8 mouse cellular contexts compared by ENCODE assay signal in the genomic region with DNA sequence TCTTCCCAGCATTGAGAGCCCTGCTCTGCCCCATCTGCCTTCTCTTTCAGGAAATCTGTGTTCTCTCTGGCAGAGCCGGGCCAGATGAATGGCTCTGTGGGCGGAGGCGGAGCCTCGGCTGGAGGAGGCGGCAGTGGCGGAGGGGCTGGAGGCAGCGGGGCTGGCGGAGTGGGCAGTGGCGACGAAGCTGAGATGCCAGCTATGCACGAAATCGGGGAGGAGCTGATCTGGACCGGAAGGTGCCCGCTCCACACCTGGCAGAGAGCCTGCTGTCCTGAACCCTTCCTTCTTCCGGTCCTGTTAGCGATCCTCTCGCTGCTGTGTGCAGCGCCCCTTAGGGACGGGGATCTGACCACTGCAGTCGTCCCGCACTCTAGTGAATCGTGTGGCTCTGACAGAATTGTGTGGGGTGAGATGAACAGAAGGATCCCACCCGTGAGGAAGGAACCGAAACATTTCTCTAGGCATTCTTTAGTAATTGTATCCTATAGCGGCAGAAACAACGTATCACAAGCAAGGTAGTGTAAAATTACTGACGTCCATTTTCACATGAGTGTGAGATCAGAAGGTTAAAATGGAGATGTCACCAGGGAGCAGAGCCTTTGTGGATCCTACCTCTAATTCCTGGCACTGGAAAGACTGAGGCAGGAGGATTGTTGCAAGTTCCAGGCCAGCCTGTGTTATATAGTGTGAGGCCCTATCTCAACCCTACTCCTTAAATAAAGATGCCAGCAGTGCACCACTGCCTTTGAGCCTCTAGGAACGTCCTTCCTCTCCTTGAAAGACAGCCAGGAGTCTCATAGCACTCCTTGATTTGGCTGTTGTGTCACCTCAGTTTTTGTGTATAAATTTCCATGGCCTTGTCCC. TPM values are rescaled to one million over a fixed set of nuclear protein-coding genes. Genes with fewer than 3 reads are reported as not detected.
DNase-seq lines count a peak whose midpoint lies in the region; ATAC-seq and TF ChIP-seq lines count a peak whose summit lies in the region.

No protein-coding gene starts in this region.

- H3K36me3 ChIP-seq in heart, embryonic 13.5 days = no peaks in the 10 kb centered on the region
- no peaks in the 10 kb centered on the region for H3K36me3 ChIP-seq in liver, embryonic 11.5 days (ENCODE audit: control insufficient read depth, insufficient read depth, low read length)
- no peaks in the 10 kb centered on the region for H3K36me3 ChIP-seq in myocyte (ENCODE audit: control insufficient read depth, insufficient read depth)

- no peaks in the 10 kb centered on the region for H3K9me3 ChIP-seq in heart, embryonic 13.5 days
- H3K9me3 ChIP-seq in liver, embryonic 11.5 days (ENCODE audit: control insufficient read depth, low read length) = no peaks in the 10 kb centered on the region

- H3K79me2 ChIP-seq in myocyte (ENCODE audit: control insufficient read depth, insufficient read depth) = no peaks in the 10 kb centered on the region

- H3K27ac ChIP-seq in heart, embryonic 13.5 days (replicated peaks) = peak overlapping the region; percentile 74
- H3K27ac ChIP-seq in liver, embryonic 11.5 days (ENCODE audit: low read depth, low read length) = no peak overlapping the region; the same call in 1 of the 2 replicates

- DNase-seq in CD4-positive helper T cell, adult 2 months (ENCODE audit: low read depth, low spot score) = peak; percentile 80
- peak; percentile 97 for DNase-seq in brain, embryonic 14.5 days (ENCODE audit: low read depth)
- DNase-seq in fibroblast of lung, adult 2 months (ENCODE audit: low read depth) = peak; percentile 87
- peak; percentile 93 for DNase-seq in kidney, postnatal 10 days
- peak; percentile 71 for DNase-seq in liver, embryonic 11.5 days (ENCODE audit: low spot score)
- DNase-seq in spleen, postnatal 4 days (ENCODE audit: low spot score in 2 of 2) = peak; percentile 47 to 75

- WGBS in heart, embryonic 13.5 days = 2% methylated on average over 27 of the region's 28 CpGs
- 3% methylated on average over 24 of the region's 28 CpGs for WGBS in liver, embryonic 11.5 days

- TF ChIP-seq POLR2A in brain, embryonic 14.5 days (IDR thresholded peaks at IDR 0.05; ENCODE audit: borderline replicate concordance, extremely low read depth, insufficient read depth, insufficient read length, poor library complexity, severe bottlenecking) = no peak
- peak; percentile 70 for TF ChIP-seq POLR2A in myocyte (IDR thresholded peaks at IDR 0.05; ENCODE audit: insufficient read length, low read depth)

- ATAC-seq in heart, embryonic 13.5 days (ENCODE audit: extremely low read depth, insufficient number of reproducible peaks, low FRiP score, low TSS enrichment) = peak; percentile 81
- peak; percentile 83 for ATAC-seq in liver, embryonic 11.5 days (replicated peaks; ENCODE audit: low FRiP score)

- peak; percentile 68 for TF ChIP-seq CTCF in brain, embryonic 14.5 days (IDR thresholded peaks at IDR 0.05; ENCODE audit: borderline replicate concordance, extremely low read depth, insufficient read depth, insufficient read length)

- H3K9ac ChIP-seq in heart, embryonic 13.5 days = peak overlapping the region; percentile 77
- H3K9ac ChIP-seq in liver, embryonic 11.5 days (ENCODE audit: low read depth, low read length) = peak overlapping the region; percentile 62

- H3K4me2 ChIP-seq in heart, embryonic 13.5 days = peak overlapping the region; percentile 70
- peak overlapping the region; percentile 78 for H3K4me2 ChIP-seq in liver, embryonic 11.5 days
- peak overlapping the region; percentile 76 for H3K4me2 ChIP-seq in myocyte (ENCODE audit: low read depth)

- H3K4me1 ChIP-seq in heart, embryonic 13.5 days = peaks cover 5% of the 10 kb centered on the region
- no peaks in the 10 kb centered on the region for H3K4me1 ChIP-seq in liver, embryonic 11.5 days (replicated peaks; ENCODE audit: control insufficient read depth, insufficient read depth, low read length)

- no peak overlapping the region for H3ac ChIP-seq in myocyte (ENCODE audit: control insufficient read depth, insufficient read length)

- H3K27me3 ChIP-seq in heart, embryonic 13.5 days (replicated peaks) = 0 out of 2 replicates have a peak, but pooled peaks cover 4% of the 10 kb centered on the region
- H3K27me3 ChIP-seq in liver, embryonic 11.5 days (replicated peaks; ENCODE audit: control insufficient read depth, insufficient read depth, low read length) = peaks cover 3% of the 10 kb centered on the region; the same call in 1 of the 2 replicates
- H3K27me3 ChIP-seq in myocyte (ENCODE audit: control insufficient read depth, insufficient read depth, insufficient read length) = peaks cover 8% of the 10 kb centered on the region

- H3K4me3 ChIP-seq in heart, embryonic 13.5 days = peak overlapping the region; percentile 60
- peak overlapping the region; percentile 64 for H3K4me3 ChIP-seq in liver, embryonic 11.5 days (ENCODE audit: low read depth, low read length)
- peak overlapping the region; percentile 16 for H3K4me3 ChIP-seq in myocyte

TF ChIP-seq in myocyte, 11 proteins besides CTCF, POLR2A, EP300 and RAD21:
- TF ChIP-seq TCF3 (IDR thresholded peaks at IDR 0.05; ENCODE audit: insufficient read length, low read depth) = no peak
- TF ChIP-seq MYOG (IDR thresholded peaks at IDR 0.05; ENCODE audit: control insufficient read depth in 1 of 3, insufficient read depth in 1 of 3, insufficient read length in 2 of 3, low read depth in 2 of 3) = peak in 1 of 3 experiments; percentile 31

RNA-seq across cellular contexts. Expression of gene Slc4a5, which starts 48.7 kb away (rescaled TPM):
- 2.1 and 7.0 TPM in 2 replicates for polyA plus RNA-seq in brain, embryonic 14.5 days (2012; rRNA removed)
- 0.11 and 0.37 TPM in 2 replicates for polyA plus RNA-seq in heart, embryonic 13.5 days (2015; fragmentation: Nextera tagmentation; extraction: Ambion mirVana)
- polyA plus RNA-seq in liver, embryonic 11.5 days (2014; fragmentation: Nextera tagmentation; extraction: Ambion mirVana) = 0.23 and 0.41 TPM in 2 replicates
- polyA plus RNA-seq in myocyte (2012; fragmentation: generic; extraction: Trizol) = 0.02 TPM

RNA-seq across cellular contexts. Expression of gene Mthfd2, which starts 57.3 kb away (rescaled TPM):
- 18.8 and 19.6 TPM in 2 replicates for polyA plus RNA-seq in brain, embryonic 14.5 days (2012; rRNA removed)
- 27.6 and 30.9 TPM in 2 replicates for polyA plus RNA-seq in heart, embryonic 13.5 days (2015; fragmentation: Nextera tagmentation; extraction: Ambion mirVana)
- polyA plus RNA-seq in liver, embryonic 11.5 days (2014; fragmentation: Nextera tagmentation; extraction: Ambion mirVana) = 119 and 120 TPM in 2 replicates
- 260 TPM for polyA plus RNA-seq in myocyte (2012; fragmentation: generic; extraction: Trizol)

RNA-seq across cellular contexts. Expression of gene Mob1a, which starts 57.4 kb away (rescaled TPM):
- 27.0 and 27.1 TPM in 2 replicates for polyA plus RNA-seq in brain, embryonic 14.5 days (2012; rRNA removed)
- polyA plus RNA-seq in heart, embryonic 13.5 days (2015; fragmentation: Nextera tagmentation; extraction: Ambion mirVana) = 30.4 and 30.7 TPM in 2 replicates
- 78.5 and 84.8 TPM in 2 replicates for polyA plus RNA-seq in liver, embryonic 11.5 days (2014; fragmentation: Nextera tagmentation; extraction: Ambion mirVana)
- polyA plus RNA-seq in myocyte (2012; fragmentation: generic; extraction: Trizol) = 22.8 TPM
